Mouse (Mus musculus): ENCODE data around the gene Ttc23. TPM values are rescaled to one million over a fixed set of nuclear protein-coding genes. Genes with fewer than 3 reads are reported as not detected.

The Ttc23 gene
- polyA plus RNA-seq, 1 experiment from 2014 or later = 37.9 TPM

DNA sequence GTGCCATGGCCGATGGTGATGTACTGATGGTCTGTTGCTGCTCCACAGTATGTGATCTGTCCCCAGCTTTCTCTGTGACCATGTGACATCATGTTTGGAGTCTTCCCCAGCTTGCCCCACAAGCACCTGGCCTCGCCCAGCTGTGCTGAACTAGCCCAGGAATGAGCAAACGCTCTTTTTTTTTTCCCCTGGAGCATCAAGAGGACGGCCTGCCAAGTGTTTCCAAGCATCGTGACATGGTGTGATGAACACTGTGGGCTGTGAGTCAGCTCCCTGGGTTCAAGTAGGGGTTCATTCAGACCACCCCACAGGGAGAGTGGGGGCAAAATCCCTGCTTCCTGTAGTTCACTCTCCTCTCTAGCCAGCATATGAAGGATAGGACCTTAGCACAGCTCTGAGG lies 26.4 kb downstream of the Ttc23 start:
- H3K36me3 ChIP-seq (ENCODE audit: control insufficient read depth, insufficient read depth, low read length) = no peaks in the 10 kb centered on the region
- no peak for DNase-seq (ENCODE audit: low spot score)
- no peaks in the 10 kb centered on the region for H3K27me3 ChIP-seq (ENCODE audit: control insufficient read depth, insufficient read depth, low read length)
- H3K4me3 ChIP-seq (ENCODE audit: low read depth, low read length) = no peak overlapping the region
- H3K9me3 ChIP-seq (ENCODE audit: control insufficient read depth, low read length) = no peaks in the 10 kb centered on the region
- ATAC-seq (replicated peaks; ENCODE audit: low FRiP score) = no peak
- H3K4me1 ChIP-seq (replicated peaks; ENCODE audit: control insufficient read depth, insufficient read depth, low read length) = no peaks in the 10 kb centered on the region
- no peak overlapping the region for H3K4me2 ChIP-seq (ENCODE audit: low read depth, low read length, severe bottlenecking)
- H3K27ac ChIP-seq (ENCODE audit: low read depth, low read length) = no peak overlapping the region
- no peak overlapping the region for H3K9ac ChIP-seq (ENCODE audit: low read length)
- WGBS = 94% methylated on average over 5 of the region's 5 CpGs

DNA sequence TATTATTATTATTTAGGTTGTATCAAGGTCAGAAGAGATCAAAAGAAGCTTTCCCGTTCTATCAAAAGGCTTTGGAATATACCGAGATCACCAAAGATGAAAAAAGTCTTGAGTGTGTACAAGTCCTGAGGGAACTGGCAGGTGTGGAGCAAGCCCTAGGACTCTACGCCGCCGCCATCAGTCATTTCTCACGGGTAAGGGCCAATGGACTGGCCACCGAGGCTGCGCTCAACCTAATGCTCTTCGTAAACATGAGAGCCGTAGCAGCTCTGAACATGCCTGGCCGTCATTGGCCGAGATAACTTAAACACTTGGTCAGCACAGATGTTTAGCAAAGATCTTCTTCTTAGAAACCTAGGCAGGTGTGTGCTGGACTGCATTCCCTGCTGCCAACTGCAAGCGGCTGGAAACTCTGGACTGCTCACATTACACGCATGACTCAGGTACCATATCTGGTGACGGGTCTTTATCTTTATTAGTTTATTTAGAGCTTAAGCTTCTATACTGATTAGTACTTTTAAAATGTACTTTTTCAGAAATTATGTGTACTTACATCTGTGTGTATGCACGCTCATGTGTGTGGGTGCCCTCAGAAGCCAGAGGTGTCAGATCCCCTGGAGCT lies 31.8 kb downstream of the Ttc23 start:
- no peak overlapping the region for H3K4me3 ChIP-seq (ENCODE audit: low read depth, low read length)
- no peak overlapping the region for H3K4me2 ChIP-seq (ENCODE audit: low read depth, low read length, severe bottlenecking)
- 94% methylated on average over 16 of the region's 16 CpGs for WGBS
- no peaks in the 10 kb centered on the region for H3K9me3 ChIP-seq (ENCODE audit: control insufficient read depth, low read length)
- ATAC-seq (replicated peaks; ENCODE audit: low FRiP score) (no peak), DNase-seq (ENCODE audit: low spot score) (no peak)
- no peak overlapping the region for H3K27ac ChIP-seq (ENCODE audit: low read depth, low read length)
- no peak overlapping the region for H3K9ac ChIP-seq (ENCODE audit: low read length)
- H3K36me3 ChIP-seq (ENCODE audit: control insufficient read depth, insufficient read depth, low read length) = no peaks in the 10 kb centered on the region
- H3K27me3 ChIP-seq (ENCODE audit: control insufficient read depth, insufficient read depth, low read length) = no peaks in the 10 kb centered on the region
- no peaks in the 10 kb centered on the region for H3K4me1 ChIP-seq (replicated peaks; ENCODE audit: control insufficient read depth, insufficient read depth, low read length)

DNA sequence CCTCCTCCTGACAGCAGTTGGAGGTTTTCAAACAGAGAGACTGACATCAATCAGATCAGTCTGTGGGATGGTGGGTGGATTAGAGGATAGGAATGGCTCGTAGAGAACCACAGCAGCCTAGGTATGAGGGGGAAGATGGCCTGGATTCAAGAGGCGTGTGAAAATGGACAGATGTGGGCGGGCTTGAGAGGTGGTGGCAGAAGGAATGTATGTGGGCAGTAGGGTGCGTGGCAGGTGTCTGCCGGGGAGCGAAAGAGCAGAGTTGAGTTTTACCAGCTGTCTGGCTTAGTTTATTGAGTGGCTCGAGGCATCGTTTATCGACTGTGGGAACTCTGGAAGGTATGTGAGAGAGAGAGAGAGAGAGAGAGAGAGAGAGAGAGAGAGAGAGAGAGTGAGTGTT lies 33.9 kb downstream of the Ttc23 start:
- Histone ChIP-seq H3K9ac (ENCODE audit: low read length) (no peak overlapping the region), H3K4me2 (ENCODE audit: low read depth, low read length, severe bottlenecking) (no peak overlapping the region), H3K4me3 (ENCODE audit: low read depth, low read length) (no peak overlapping the region), H3K36me3 (ENCODE audit: control insufficient read depth, insufficient read depth, low read length) (peaks cover 5% of the 10 kb centered on the region; the same call in 1 of the 2 replicates), H3K9me3 (ENCODE audit: control insufficient read depth, low read length) (no peaks in the 10 kb centered on the region; the same call in 1 of the 2 replicates), H3K27ac (ENCODE audit: low read depth, low read length) (no peak overlapping the region), H3K27me3 (ENCODE audit: control insufficient read depth, insufficient read depth, low read length) (no peaks in the 10 kb centered on the region), H3K4me1 (replicated peaks; ENCODE audit: control insufficient read depth, insufficient read depth, low read length) (no peaks in the 10 kb centered on the region)
- ATAC-seq (replicated peaks; ENCODE audit: low FRiP score) = no peak
- no peak for DNase-seq (ENCODE audit: low spot score)
- WGBS = 87% methylated on average over 9 of the region's 9 CpGs

- DNase-seq (ENCODE audit: low spot score) (peak; percentile 37), ATAC-seq (replicated peaks; ENCODE audit: low FRiP score) (no peak)
- no peaks in the 10 kb centered on the region for H3K4me1 ChIP-seq (replicated peaks; ENCODE audit: control insufficient read depth, insufficient read depth, low read length)
- H3K27ac ChIP-seq (ENCODE audit: low read depth, low read length) = no peak overlapping the region
- no peaks in the 10 kb centered on the region for H3K27me3 ChIP-seq (ENCODE audit: control insufficient read depth, insufficient read depth, low read length)
- H3K4me3 ChIP-seq (ENCODE audit: low read depth, low read length) = no peak overlapping the region
- H3K36me3 ChIP-seq (ENCODE audit: control insufficient read depth, insufficient read depth, low read length) = peaks cover 5% of the 10 kb centered on the region; the same call in 1 of the 2 replicates
- no peak overlapping the region for H3K9ac ChIP-seq (ENCODE audit: low read length)
- H3K9me3 ChIP-seq (ENCODE audit: control insufficient read depth, low read length) = no peaks in the 10 kb centered on the region; the same call in 1 of the 2 replicates
- H3K4me2 ChIP-seq (ENCODE audit: low read depth, low read length, severe bottlenecking) = no peak overlapping the region
- 88% methylated on average over 16 of the region's 16 CpGs for WGBS
Observed at GRCm38 (mm10) chr7:67683006-67683405, 35.8 kb downstream of the Ttc23 start.

- peaks cover 5% of the 10 kb centered on the region; the same call in 1 of the 2 replicates for H3K36me3 ChIP-seq (ENCODE audit: control insufficient read depth, insufficient read depth, low read length)
- no peak for ATAC-seq (replicated peaks; ENCODE audit: low FRiP score)
Observed at GRCm38 (mm10) chr7:67686545-67686944, 39.3 kb downstream of the Ttc23 start.

GRCm38 (mm10) chr7:67688281-67688680 lies 41.1 kb downstream of the Ttc23 start:
- no peak overlapping the region for H3K4me2 ChIP-seq (ENCODE audit: low read depth, low read length, severe bottlenecking)
- H3K4me1 ChIP-seq (replicated peaks; ENCODE audit: control insufficient read depth, insufficient read depth, low read length) = no peaks in the 10 kb centered on the region
- DNase-seq (ENCODE audit: low spot score) = no peak
- H3K4me3 ChIP-seq (ENCODE audit: low read depth, low read length) = no peak overlapping the region
- no peak overlapping the region for H3K9ac ChIP-seq (ENCODE audit: low read length)
- no peaks in the 10 kb centered on the region for H3K27me3 ChIP-seq (ENCODE audit: control insufficient read depth, insufficient read depth, low read length)
- WGBS = 63% methylated on average over 3 of the region's 3 CpGs
- no peak overlapping the region for H3K27ac ChIP-seq (ENCODE audit: low read depth, low read length)
- H3K9me3 ChIP-seq (ENCODE audit: control insufficient read depth, low read length) = no peaks in the 10 kb centered on the region; the same call in 1 of the 2 replicates
- peaks cover 5% of the 10 kb centered on the region; the same call in 1 of the 2 replicates for H3K36me3 ChIP-seq (ENCODE audit: control insufficient read depth, insufficient read depth, low read length)
- no peak for ATAC-seq (replicated peaks; ENCODE audit: low FRiP score)

More at GRCm38 (mm10) chr7:67686545-67686944, 39.3 kb downstream of the Ttc23 start:
- DNase-seq (ENCODE audit: low spot score) = no peak
- H3K4me1 ChIP-seq (replicated peaks; ENCODE audit: control insufficient read depth, insufficient read depth, low read length) = no peaks in the 10 kb centered on the region
- no peaks in the 10 kb centered on the region for H3K27me3 ChIP-seq (ENCODE audit: control insufficient read depth, insufficient read depth, low read length)
- no peak overlapping the region for H3K27ac ChIP-seq (ENCODE audit: low read depth, low read length)
- no peaks in the 10 kb centered on the region; the same call in 1 of the 2 replicates for H3K9me3 ChIP-seq (ENCODE audit: control insufficient read depth, low read length)
- 100% methylated on average over 3 of the region's 3 CpGs for WGBS
- no peak overlapping the region for H3K4me2 ChIP-seq (ENCODE audit: low read depth, low read length, severe bottlenecking)
- no peak overlapping the region for H3K4me3 ChIP-seq (ENCODE audit: low read depth, low read length)
- no peak overlapping the region for H3K9ac ChIP-seq (ENCODE audit: low read length)

GRCm38 (mm10) chr7:67689793-67690192 lies 42.6 kb downstream of the Ttc23 start:
- ATAC-seq (replicated peaks; ENCODE audit: low FRiP score) = no peak
- 87% methylated on average over 7 of the region's 7 CpGs for WGBS

DNA sequence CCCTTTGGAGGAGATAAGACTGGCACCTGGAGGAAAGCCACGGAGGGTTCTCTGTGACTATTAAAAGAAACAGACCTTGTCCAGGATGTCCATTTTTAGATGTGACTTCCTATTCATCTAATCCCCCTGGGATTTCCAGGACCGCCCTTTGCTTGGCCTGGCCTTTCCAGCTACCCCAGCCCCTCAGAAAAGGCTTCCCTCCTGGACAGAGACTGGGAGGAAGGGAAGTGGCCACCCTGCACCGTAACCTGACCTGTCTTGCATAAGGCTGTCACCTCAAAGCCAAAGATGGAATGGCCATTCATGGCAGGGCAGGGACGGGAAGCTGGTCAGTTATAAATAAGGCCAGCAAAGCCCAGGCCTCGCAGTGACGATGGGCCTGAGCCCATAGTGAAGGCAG lies 43.8 kb downstream of the Ttc23 start:
- 87% methylated on average over 6 of the region's 6 CpGs for WGBS
- Histone ChIP-seq H3K9ac (ENCODE audit: low read length) (no peak overlapping the region), H3K4me2 (ENCODE audit: low read depth, low read length, severe bottlenecking) (no peak overlapping the region), H3K36me3 (ENCODE audit: control insufficient read depth, insufficient read depth, low read length) (no peaks in the 10 kb centered on the region), H3K27ac (ENCODE audit: low read depth, low read length) (no peak overlapping the region), H3K9me3 (ENCODE audit: control insufficient read depth, low read length) (no peaks in the 10 kb centered on the region), H3K4me1 (replicated peaks; ENCODE audit: control insufficient read depth, insufficient read depth, low read length) (no peaks in the 10 kb centered on the region), H3K4me3 (ENCODE audit: low read depth, low read length) (no peak overlapping the region), H3K27me3 (ENCODE audit: control insufficient read depth, insufficient read depth, low read length) (no peaks in the 10 kb centered on the region)
- no peak for DNase-seq (ENCODE audit: low spot score)
- no peak for ATAC-seq (replicated peaks; ENCODE audit: low FRiP score)

More at GRCm38 (mm10) chr7:67689793-67690192, 42.6 kb downstream of the Ttc23 start:
- Histone ChIP-seq H3K4me1 (replicated peaks; ENCODE audit: control insufficient read depth, insufficient read depth, low read length) (no peaks in the 10 kb centered on the region), H3K9ac (ENCODE audit: low read length) (no peak overlapping the region), H3K9me3 (ENCODE audit: control insufficient read depth, low read length) (no peaks in the 10 kb centered on the region; the same call in 1 of the 2 replicates), H3K27me3 (ENCODE audit: control insufficient read depth, insufficient read depth, low read length) (no peaks in the 10 kb centered on the region), H3K4me3 (ENCODE audit: low read depth, low read length) (no peak overlapping the region), H3K27ac (ENCODE audit: low read depth, low read length) (no peak overlapping the region), H3K4me2 (ENCODE audit: low read depth, low read length, severe bottlenecking) (no peak overlapping the region), H3K36me3 (ENCODE audit: control insufficient read depth, insufficient read depth, low read length) (peaks cover 5% of the 10 kb centered on the region; the same call in 1 of the 2 replicates)
- DNase-seq (ENCODE audit: low spot score) = no peak

DNA sequence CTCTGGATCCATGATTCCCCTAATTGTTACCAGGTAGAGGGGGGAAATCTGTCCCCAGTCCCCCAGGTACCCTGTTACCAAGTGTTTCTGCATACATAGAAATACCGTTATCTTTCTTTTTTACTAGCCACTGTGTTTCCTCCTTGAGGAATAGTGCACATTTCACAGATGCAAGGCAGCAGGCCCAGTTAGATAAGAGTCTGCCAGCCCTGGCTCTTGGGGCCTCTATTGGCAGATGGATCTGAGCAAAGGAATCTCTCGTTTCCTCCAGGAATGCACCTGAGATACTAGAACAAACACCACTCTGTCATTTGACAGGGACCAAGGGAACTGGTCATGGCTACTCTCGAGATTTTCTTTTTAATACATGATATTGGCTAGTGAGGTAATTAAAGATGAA lies 44.9 kb downstream of the Ttc23 start:
- Histone ChIP-seq H3K4me3 (ENCODE audit: low read depth, low read length) (no peak overlapping the region), H3K27me3 (ENCODE audit: control insufficient read depth, insufficient read depth, low read length) (no peaks in the 10 kb centered on the region), H3K36me3 (ENCODE audit: control insufficient read depth, insufficient read depth, low read length) (no peaks in the 10 kb centered on the region), H3K27ac (ENCODE audit: low read depth, low read length) (no peak overlapping the region), H3K4me2 (ENCODE audit: low read depth, low read length, severe bottlenecking) (no peak overlapping the region), H3K9me3 (ENCODE audit: control insufficient read depth, low read length) (no peaks in the 10 kb centered on the region), H3K4me1 (replicated peaks; ENCODE audit: control insufficient read depth, insufficient read depth, low read length) (no peaks in the 10 kb centered on the region), H3K9ac (ENCODE audit: low read length) (no peak overlapping the region)
- WGBS = 78% methylated on average over 3 of the region's 3 CpGs
- ATAC-seq (replicated peaks; ENCODE audit: low FRiP score) (no peak), DNase-seq (ENCODE audit: low spot score) (no peak)

Measured in forebrain, embryonic 11.5 days (tissue).